Mouse (Mus musculus): ENCODE results near the gene Cfap43. TPM values are rescaled to one million over a fixed set of nuclear protein-coding genes. Genes with fewer than 3 reads are reported as not detected.

The Cfap43 gene
- polyA plus RNA-seq, 1 experiment, result 0.02 TPM

DNA sequence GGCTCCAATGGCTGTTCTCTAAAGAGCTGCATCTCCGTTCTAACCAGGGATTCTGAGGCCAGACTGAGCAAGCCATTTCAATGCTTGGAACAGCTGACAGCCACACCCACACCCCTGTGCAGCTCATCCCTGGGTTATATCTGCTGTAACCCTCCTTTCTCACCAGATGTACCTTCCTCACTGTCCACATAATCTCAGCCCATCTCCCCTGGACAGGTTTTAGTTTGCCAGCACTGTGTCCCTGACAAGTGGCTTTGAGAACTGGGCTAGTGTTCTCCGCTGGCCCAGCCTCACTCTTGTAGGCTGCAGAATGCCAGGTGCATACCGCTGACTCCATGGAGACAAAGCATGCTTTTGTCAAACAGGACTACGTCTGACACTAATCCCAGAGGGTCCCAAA, 1.7 kb downstream of the Cfap43 start:
- TF ChIP-seq MYOD1 (IDR thresholded peaks at IDR 0.05; ENCODE audit: control insufficient read depth in 1 of 3, insufficient read length in 2 of 3, low read depth in 2 of 3) (peak in 2 of 3 experiments; percentile 29 to 84), SRF (IDR thresholded peaks at IDR 0.05; ENCODE audit: control insufficient read depth, insufficient read length, low read depth) (no peak), POLR2A (IDR thresholded peaks at IDR 0.05; ENCODE audit: insufficient read length, low read depth) (no peak), E2F4 (IDR thresholded peaks at IDR 0.05; ENCODE audit: insufficient read depth) (no peak), MAX (IDR thresholded peaks at IDR 0.05; ENCODE audit: low read depth) (no peak), POLR2AphosphoS2 (IDR thresholded peaks at IDR 0.05; ENCODE audit: insufficient read length, low read depth) (no peak), TCF12 (IDR thresholded peaks at IDR 0.05; ENCODE audit: insufficient read depth, poor library complexity, severe bottlenecking) (peak; percentile 7), USF1 (IDR thresholded peaks at IDR 0.05; ENCODE audit: low read depth) (no peak), MYOG (IDR thresholded peaks at IDR 0.05; ENCODE audit: control insufficient read depth in 1 of 3, insufficient read depth in 1 of 3, insufficient read length in 2 of 3, low read depth in 2 of 3) (peak in 2 of 3 experiments; percentile 43 to 85), TCF3 (IDR thresholded peaks at IDR 0.05; ENCODE audit: insufficient read length, low read depth) (no peak), CEBPB (IDR thresholded peaks at IDR 0.05; ENCODE audit: insufficient read depth, poor library complexity, severe bottlenecking) (no peak), REST (IDR thresholded peaks at IDR 0.05; ENCODE audit: insufficient read depth, insufficient read length) (no peak)
- H3K4me2 ChIP-seq (ENCODE audit: low read depth), result peak overlapping the region; percentile 86
- H3K36me3 ChIP-seq (ENCODE audit: control insufficient read depth, insufficient read depth), result peaks cover 9% of the 10 kb centered on the region
- H3K4me3 ChIP-seq, result peak overlapping the region; percentile 96
- H3K27me3 ChIP-seq (ENCODE audit: control insufficient read depth, insufficient read depth, insufficient read length), result no peaks in the 10 kb centered on the region
- H3K79me2 ChIP-seq (ENCODE audit: control insufficient read depth, insufficient read depth), result peaks cover 66% of the 10 kb centered on the region
- H3ac ChIP-seq (ENCODE audit: control insufficient read depth, insufficient read length), result peak overlapping the region; percentile 18

DNA sequence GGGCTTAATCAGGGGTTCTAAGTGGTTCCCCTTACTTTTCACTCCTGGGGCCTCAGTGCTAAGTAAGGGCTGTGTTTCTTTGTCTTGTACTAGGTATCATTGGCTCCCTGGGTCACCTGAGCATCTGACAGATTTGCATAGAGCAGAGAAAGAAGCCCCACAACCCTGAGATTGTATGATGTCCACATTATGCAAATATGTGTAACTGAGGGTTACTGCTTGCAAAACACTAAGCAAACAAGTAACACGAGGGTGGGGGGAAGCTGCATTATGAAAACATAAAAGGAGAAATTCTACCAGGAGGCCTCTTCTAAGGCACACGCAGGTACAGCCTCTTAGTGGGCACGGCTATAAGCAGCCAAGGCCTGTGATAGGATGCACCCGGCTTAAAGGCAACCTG, 3.8 kb downstream of the Cfap43 start:
- no peak overlapping the region for H3K4me3 ChIP-seq
- H3K36me3 ChIP-seq (ENCODE audit: control insufficient read depth, insufficient read depth), result peaks cover 20% of the 10 kb centered on the region
- H3K27me3 ChIP-seq (ENCODE audit: control insufficient read depth, insufficient read depth, insufficient read length), result no peaks in the 10 kb centered on the region
- peaks cover 85% of the 10 kb centered on the region for H3K79me2 ChIP-seq (ENCODE audit: control insufficient read depth, insufficient read depth)
- no peak for TF ChIP-seq TCF12 (IDR thresholded peaks at IDR 0.05; ENCODE audit: insufficient read depth, poor library complexity, severe bottlenecking)
- no peak for TF ChIP-seq POLR2A (IDR thresholded peaks at IDR 0.05; ENCODE audit: insufficient read length, low read depth)
- no peak for TF ChIP-seq SRF (IDR thresholded peaks at IDR 0.05; ENCODE audit: control insufficient read depth, insufficient read length, low read depth)
- TF ChIP-seq USF1 (IDR thresholded peaks at IDR 0.05; ENCODE audit: low read depth), result no peak
- TF ChIP-seq MAX (IDR thresholded peaks at IDR 0.05; ENCODE audit: low read depth), result no peak
- no peak for TF ChIP-seq MYOD1 (IDR thresholded peaks at IDR 0.05; ENCODE audit: control insufficient read depth in 1 of 3, insufficient read length in 2 of 3, low read depth in 2 of 3)
- TF ChIP-seq REST (IDR thresholded peaks at IDR 0.05; ENCODE audit: insufficient read depth, insufficient read length), result no peak
- TF ChIP-seq MYOG (IDR thresholded peaks at IDR 0.05; ENCODE audit: control insufficient read depth in 1 of 3, insufficient read depth in 1 of 3, insufficient read length in 2 of 3, low read depth in 2 of 3), result no peak
- no peak for TF ChIP-seq TCF3 (IDR thresholded peaks at IDR 0.05; ENCODE audit: insufficient read length, low read depth)
- no peak for TF ChIP-seq E2F4 (IDR thresholded peaks at IDR 0.05; ENCODE audit: insufficient read depth)
- no peak for TF ChIP-seq POLR2AphosphoS2 (IDR thresholded peaks at IDR 0.05; ENCODE audit: insufficient read length, low read depth)
- TF ChIP-seq CEBPB (IDR thresholded peaks at IDR 0.05; ENCODE audit: insufficient read depth, poor library complexity, severe bottlenecking), result no peak
- no peak overlapping the region for H3K4me2 ChIP-seq (ENCODE audit: low read depth)
- no peak overlapping the region for H3ac ChIP-seq (ENCODE audit: control insufficient read depth, insufficient read length)

DNA sequence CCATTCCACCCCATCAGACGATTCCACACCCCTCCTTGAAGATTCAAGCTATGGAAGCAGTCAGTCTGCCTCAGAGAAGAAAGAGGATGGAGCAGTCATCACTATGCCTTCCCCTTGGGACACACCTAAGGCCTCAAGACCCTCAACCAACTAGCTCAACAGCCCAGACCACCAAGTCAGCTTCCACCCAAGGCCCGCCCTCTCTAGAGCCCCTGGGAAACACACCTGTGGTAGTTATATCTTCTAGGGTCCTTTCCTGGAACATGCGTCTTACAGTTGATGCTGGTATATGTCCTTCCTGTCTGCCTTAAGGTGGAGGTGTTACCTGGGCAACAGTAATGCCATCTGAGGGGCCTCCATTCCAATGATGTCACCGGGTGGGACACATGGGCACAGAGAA, 4.9 kb downstream of the Cfap43 start:
- Histone ChIP-seq H3K36me3 (ENCODE audit: control insufficient read depth, insufficient read depth) (peaks cover 20% of the 10 kb centered on the region), H3ac (ENCODE audit: control insufficient read depth, insufficient read length) (no peak overlapping the region), H3K79me2 (ENCODE audit: control insufficient read depth, insufficient read depth) (peaks cover 92% of the 10 kb centered on the region), H3K4me2 (ENCODE audit: low read depth) (no peak overlapping the region), H3K4me3 (no peak overlapping the region), H3K27me3 (ENCODE audit: control insufficient read depth, insufficient read depth, insufficient read length) (no peaks in the 10 kb centered on the region)
- TF ChIP-seq MYOG (IDR thresholded peaks at IDR 0.05; ENCODE audit: control insufficient read depth in 1 of 3, insufficient read depth in 1 of 3, insufficient read length in 2 of 3, low read depth in 2 of 3), result no peak
- TF ChIP-seq POLR2A (IDR thresholded peaks at IDR 0.05; ENCODE audit: insufficient read length, low read depth), result no peak
- TF ChIP-seq SRF (IDR thresholded peaks at IDR 0.05; ENCODE audit: control insufficient read depth, insufficient read length, low read depth), result no peak
- no peak for TF ChIP-seq TCF3 (IDR thresholded peaks at IDR 0.05; ENCODE audit: insufficient read length, low read depth)
- no peak for TF ChIP-seq MAX (IDR thresholded peaks at IDR 0.05; ENCODE audit: low read depth)
- TF ChIP-seq CEBPB (IDR thresholded peaks at IDR 0.05; ENCODE audit: insufficient read depth, poor library complexity, severe bottlenecking), result no peak
- no peak for TF ChIP-seq REST (IDR thresholded peaks at IDR 0.05; ENCODE audit: insufficient read depth, insufficient read length)
- no peak for TF ChIP-seq POLR2AphosphoS2 (IDR thresholded peaks at IDR 0.05; ENCODE audit: insufficient read length, low read depth)
- no peak for TF ChIP-seq MYOD1 (IDR thresholded peaks at IDR 0.05; ENCODE audit: control insufficient read depth in 1 of 3, insufficient read length in 2 of 3, low read depth in 2 of 3)
- TF ChIP-seq USF1 (IDR thresholded peaks at IDR 0.05; ENCODE audit: low read depth), result no peak

DNA sequence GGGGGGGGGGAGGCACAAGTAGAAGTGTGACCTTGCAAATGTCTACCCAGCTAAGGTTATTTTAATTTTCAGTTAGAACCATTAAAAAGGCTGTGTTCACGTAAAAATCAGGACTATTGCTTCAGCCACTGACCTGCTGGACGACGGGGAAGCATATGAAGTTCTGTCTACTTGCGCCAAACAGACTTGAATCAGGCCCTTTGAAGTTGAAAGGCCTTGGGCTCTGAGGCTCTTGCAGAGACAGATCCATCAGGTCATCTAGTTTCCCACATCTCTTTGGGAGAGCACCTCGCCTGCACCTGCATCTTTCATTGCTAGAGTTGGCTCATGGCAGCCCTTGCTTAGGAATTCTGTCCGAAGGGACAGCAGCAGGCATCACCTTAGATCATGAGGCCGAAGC, 5.7 kb downstream of the Cfap43 start:
- H3ac ChIP-seq (ENCODE audit: control insufficient read depth, insufficient read length), result no peak overlapping the region
- H3K4me3 ChIP-seq, result no peak overlapping the region
- H3K36me3 ChIP-seq (ENCODE audit: control insufficient read depth, insufficient read depth), result peaks cover 26% of the 10 kb centered on the region
- peaks cover 92% of the 10 kb centered on the region for H3K79me2 ChIP-seq (ENCODE audit: control insufficient read depth, insufficient read depth)
- no peaks in the 10 kb centered on the region for H3K27me3 ChIP-seq (ENCODE audit: control insufficient read depth, insufficient read depth, insufficient read length)
- TF ChIP-seq MYOG (IDR thresholded peaks at IDR 0.05; ENCODE audit: control insufficient read depth in 1 of 3, insufficient read depth in 1 of 3, insufficient read length in 2 of 3, low read depth in 2 of 3), result no peak
- TF ChIP-seq MYOD1 (IDR thresholded peaks at IDR 0.05; ENCODE audit: control insufficient read depth in 1 of 3, insufficient read length in 2 of 3, low read depth in 2 of 3), result no peak
- TF ChIP-seq CEBPB (IDR thresholded peaks at IDR 0.05; ENCODE audit: insufficient read depth, poor library complexity, severe bottlenecking), result no peak
- TF ChIP-seq SRF (IDR thresholded peaks at IDR 0.05; ENCODE audit: control insufficient read depth, insufficient read length, low read depth), result no peak
- no peak for TF ChIP-seq MAX (IDR thresholded peaks at IDR 0.05; ENCODE audit: low read depth)
- H3K4me2 ChIP-seq (ENCODE audit: low read depth), result no peak overlapping the region

DNA sequence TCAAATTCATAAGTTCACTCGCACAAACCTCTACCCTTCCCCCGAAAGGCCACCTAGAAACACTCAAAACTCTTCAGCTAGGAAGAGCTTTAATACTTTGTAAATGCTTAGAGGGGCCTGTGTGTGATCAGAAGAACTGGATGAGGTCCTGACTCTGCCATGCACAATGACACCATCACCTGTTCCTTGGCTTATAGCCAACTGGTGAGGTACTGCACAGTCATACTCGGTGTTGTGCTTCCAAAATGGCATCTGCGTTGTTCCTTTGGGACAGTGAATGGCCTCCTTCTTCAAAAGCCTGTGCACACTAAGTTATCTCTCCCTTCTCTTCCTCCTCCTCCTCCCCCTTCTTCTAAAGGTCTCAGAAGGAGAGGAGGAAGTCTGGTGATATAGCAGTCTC, 8.3 kb downstream of the Cfap43 start:
- Histone ChIP-seq H3K79me2 (ENCODE audit: control insufficient read depth, insufficient read depth) (peaks cover 89% of the 10 kb centered on the region), H3K27me3 (ENCODE audit: control insufficient read depth, insufficient read depth, insufficient read length) (no peaks in the 10 kb centered on the region), H3K4me2 (ENCODE audit: low read depth) (peak overlapping the region; percentile 55), H3K4me3 (no peak overlapping the region), H3K36me3 (ENCODE audit: control insufficient read depth, insufficient read depth) (peaks cover 31% of the 10 kb centered on the region), H3ac (ENCODE audit: control insufficient read depth, insufficient read length) (no peak overlapping the region)
- TF ChIP-seq TCF3 (IDR thresholded peaks at IDR 0.05; ENCODE audit: insufficient read length, low read depth), result no peak
- no peak for TF ChIP-seq CEBPB (IDR thresholded peaks at IDR 0.05; ENCODE audit: insufficient read depth, poor library complexity, severe bottlenecking)
- no peak for TF ChIP-seq E2F4 (IDR thresholded peaks at IDR 0.05; ENCODE audit: insufficient read depth)
- TF ChIP-seq USF1 (IDR thresholded peaks at IDR 0.05; ENCODE audit: low read depth), result no peak
